Mouse (Mus musculus) liver, postnatal 0 days (tissue): ENCODE measurements at regions not wholly inside any gene's neighbourhood (a gene's known extent, or its start where the extent isn't known, plus 50 kb on each side); places are given as distances from the start of the nearest gene placed in this dataset.

Source experiments
- CTCF ChIP-seq: sonication (generic); IDR thresholded peaks from 2 replicates; pipeline ENCODE4 v1.5.1; 2016; ENCODE audit warnings: antibody characterized with exemption, low read depth
- EP300 ChIP-seq: IDR thresholded peaks from 2 replicates; pipeline ENCODE4 v1.6.1; 2016; ENCODE audit warnings: antibody characterized with exemption, low read depth, mild to moderate bottlenecking

DNA sequence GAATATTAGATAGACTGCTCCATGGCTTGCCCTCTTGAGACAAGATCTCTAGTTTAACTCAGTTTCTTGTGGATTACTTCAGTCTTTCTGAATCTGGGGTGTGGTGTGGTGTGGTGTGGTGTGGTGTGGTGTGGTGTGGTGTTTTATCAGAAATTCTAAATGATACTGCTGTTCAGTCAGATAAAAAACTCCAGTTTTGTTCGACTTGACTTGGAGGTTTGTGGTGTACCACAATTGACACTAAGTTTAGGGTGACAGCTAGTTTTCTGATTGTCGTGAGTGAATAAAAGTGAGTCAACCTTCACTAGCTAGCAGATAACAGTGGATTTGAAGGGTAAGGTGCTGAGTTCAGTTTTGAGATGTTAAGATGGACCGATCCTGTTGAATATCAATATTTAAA, 89.5 kb upstream of the Cdkn2b start:
- TF ChIP-seq CTCF (no peak), EP300 (no peak)
